Mouse (Mus musculus): Measurements from ENCODE around the gene Ovol2. TPM values are rescaled to one million over a fixed set of nuclear protein-coding genes. Genes with fewer than 3 reads are reported as not detected.

Gene Ovol2
- polyA plus RNA-seq, 1 experiment from 2014 or later = 0.24 TPM

- H3K27ac ChIP-seq (ENCODE audit: low read depth, low read length) = no peak overlapping the region
- H3K36me3 ChIP-seq (ENCODE audit: control insufficient read depth, insufficient read depth, low read length) = no peaks in the 10 kb centered on the region
- no peak overlapping the region for H3K9ac ChIP-seq (ENCODE audit: low read length)
- no peak overlapping the region for H3K4me2 ChIP-seq (ENCODE audit: low read depth, low read length, severe bottlenecking)
- peaks cover 55% of the 10 kb centered on the region for H3K27me3 ChIP-seq (ENCODE audit: control insufficient read depth, insufficient read depth, low read length)
- 4% methylated on average over 9 of the region's 9 CpGs for WGBS
- H3K4me1 ChIP-seq (replicated peaks; ENCODE audit: control insufficient read depth, insufficient read depth, low read length) = peaks cover 18% of the 10 kb centered on the region; the same call in 1 of the 2 replicates
- no peak for ATAC-seq (replicated peaks; ENCODE audit: low FRiP score)
- DNase-seq (ENCODE audit: low spot score) = no peak
- H3K4me3 ChIP-seq (ENCODE audit: low read depth, low read length) = 0 out of 2 replicates have a peak overlapping the region, but pooled peaks have one; percentile 10
- no peaks in the 10 kb centered on the region for H3K9me3 ChIP-seq (ENCODE audit: control insufficient read depth, low read length)
Measured at GRCm38 (mm10) chr2:144332486-144332885, 540 bp upstream of the Ovol2 start.

GRCm38 (mm10) chr2:144330960-144331371 is 980 bp downstream of the Ovol2 start:
- H3K9ac ChIP-seq (ENCODE audit: low read length) = peak overlapping the region; percentile 23; the same call in 1 of the 2 replicates
- H3K27me3 ChIP-seq (ENCODE audit: control insufficient read depth, insufficient read depth, low read length) = peaks cover 55% of the 10 kb centered on the region
- peak; percentile 68 for DNase-seq (ENCODE audit: low spot score)
- peak overlapping the region; percentile 38 for H3K4me3 ChIP-seq (ENCODE audit: low read depth, low read length)
- peaks cover 18% of the 10 kb centered on the region; the same call in 1 of the 2 replicates for H3K4me1 ChIP-seq (replicated peaks; ENCODE audit: control insufficient read depth, insufficient read depth, low read length)
- no peaks in the 10 kb centered on the region for H3K36me3 ChIP-seq (ENCODE audit: control insufficient read depth, insufficient read depth, low read length)
- no peak overlapping the region for H3K27ac ChIP-seq (ENCODE audit: low read depth, low read length)
- ATAC-seq (replicated peaks; ENCODE audit: low FRiP score) = peak; percentile 54
- WGBS = 1% methylated on average over 49 of the region's 50 CpGs
- H3K4me2 ChIP-seq (ENCODE audit: low read depth, low read length, severe bottlenecking) = peak overlapping the region; percentile 71
- H3K9me3 ChIP-seq (ENCODE audit: control insufficient read depth, low read length) = no peaks in the 10 kb centered on the region

GRCm38 (mm10) chr2:144330352-144330959 is 1.5 kb downstream of the Ovol2 start:
- Histone ChIP-seq H3K4me1 (replicated peaks; ENCODE audit: control insufficient read depth, insufficient read depth, low read length) (peaks cover 18% of the 10 kb centered on the region; the same call in 1 of the 2 replicates), H3K9me3 (ENCODE audit: control insufficient read depth, low read length) (no peaks in the 10 kb centered on the region), H3K4me3 (ENCODE audit: low read depth, low read length) (peak overlapping the region; percentile 38), H3K9ac (ENCODE audit: low read length) (no peak overlapping the region), H3K36me3 (ENCODE audit: control insufficient read depth, insufficient read depth, low read length) (no peaks in the 10 kb centered on the region), H3K27ac (ENCODE audit: low read depth, low read length) (no peak overlapping the region), H3K4me2 (ENCODE audit: low read depth, low read length, severe bottlenecking) (peak overlapping the region; percentile 71), H3K27me3 (ENCODE audit: control insufficient read depth, insufficient read depth, low read length) (peaks cover 55% of the 10 kb centered on the region)
- DNase-seq (ENCODE audit: low spot score) (peak; percentile 60), ATAC-seq (replicated peaks; ENCODE audit: low FRiP score) (peak; percentile 10; the same call in 1 of the 2 replicates)
- 1% methylated on average over 41 of the region's 41 CpGs for WGBS

GRCm38 (mm10) chr2:144329937-144330336 is 2.0 kb downstream of the Ovol2 start:
- ATAC-seq (replicated peaks; ENCODE audit: low FRiP score) (0 out of 2 replicates have a peak, but pooled peaks have one; percentile 34), DNase-seq (ENCODE audit: low spot score) (no peak)
- H3K9me3 ChIP-seq (ENCODE audit: control insufficient read depth, low read length) = no peaks in the 10 kb centered on the region
- 2% methylated on average over 10 of the region's 10 CpGs for WGBS
- H3K27me3 ChIP-seq (ENCODE audit: control insufficient read depth, insufficient read depth, low read length) = peaks cover 53% of the 10 kb centered on the region
- H3K36me3 ChIP-seq (ENCODE audit: control insufficient read depth, insufficient read depth, low read length) = no peaks in the 10 kb centered on the region
- H3K4me2 ChIP-seq (ENCODE audit: low read depth, low read length, severe bottlenecking) = no peak overlapping the region
- peaks cover 18% of the 10 kb centered on the region; the same call in 1 of the 2 replicates for H3K4me1 ChIP-seq (replicated peaks; ENCODE audit: control insufficient read depth, insufficient read depth, low read length)
- H3K4me3 ChIP-seq (ENCODE audit: low read depth, low read length) = no peak overlapping the region
- H3K27ac ChIP-seq (ENCODE audit: low read depth, low read length) = no peak overlapping the region
- H3K9ac ChIP-seq (ENCODE audit: low read length) = no peak overlapping the region

GRCm38 (mm10) chr2:144329451-144329850 is 2.5 kb downstream of the Ovol2 start:
- H3K4me2 ChIP-seq (ENCODE audit: low read depth, low read length, severe bottlenecking) = no peak overlapping the region
- no peak overlapping the region for H3K27ac ChIP-seq (ENCODE audit: low read depth, low read length)
- H3K4me3 ChIP-seq (ENCODE audit: low read depth, low read length) = no peak overlapping the region
- ATAC-seq (replicated peaks; ENCODE audit: low FRiP score) (no peak), DNase-seq (ENCODE audit: low spot score) (no peak)
- 2% methylated on average over 9 of the region's 10 CpGs for WGBS
- H3K27me3 ChIP-seq (ENCODE audit: control insufficient read depth, insufficient read depth, low read length) = peaks cover 52% of the 10 kb centered on the region
- no peaks in the 10 kb centered on the region for H3K9me3 ChIP-seq (ENCODE audit: control insufficient read depth, low read length)
- H3K36me3 ChIP-seq (ENCODE audit: control insufficient read depth, insufficient read depth, low read length) = no peaks in the 10 kb centered on the region
- H3K9ac ChIP-seq (ENCODE audit: low read length) = no peak overlapping the region
- H3K4me1 ChIP-seq (replicated peaks; ENCODE audit: control insufficient read depth, insufficient read depth, low read length) = peaks cover 18% of the 10 kb centered on the region; the same call in 1 of the 2 replicates

- Histone ChIP-seq H3K36me3 (ENCODE audit: control insufficient read depth, insufficient read depth, low read length) (no peaks in the 10 kb centered on the region), H3K9me3 (ENCODE audit: control insufficient read depth, low read length) (no peaks in the 10 kb centered on the region), H3K4me3 (ENCODE audit: low read depth, low read length) (no peak overlapping the region), H3K9ac (ENCODE audit: low read length) (no peak overlapping the region), H3K27ac (ENCODE audit: low read depth, low read length) (no peak overlapping the region), H3K27me3 (ENCODE audit: control insufficient read depth, insufficient read depth, low read length) (peaks cover 6% of the 10 kb centered on the region), H3K4me1 (replicated peaks; ENCODE audit: control insufficient read depth, insufficient read depth, low read length) (no peaks in the 10 kb centered on the region), H3K4me2 (ENCODE audit: low read depth, low read length, severe bottlenecking) (no peak overlapping the region)
- no peak for DNase-seq (ENCODE audit: low spot score)
- no peak for ATAC-seq (replicated peaks; ENCODE audit: low FRiP score)
- WGBS = 72% methylated on average over 3 of the region's 3 CpGs
Measured at GRCm38 (mm10) chr2:144324218-144324617, 7.7 kb downstream of the Ovol2 start.

- WGBS = 94% methylated on average over 2 of the region's 2 CpGs
- no peak overlapping the region for H3K4me3 ChIP-seq (ENCODE audit: low read depth, low read length)
- no peak for ATAC-seq (replicated peaks; ENCODE audit: low FRiP score)
- no peak overlapping the region for H3K4me2 ChIP-seq (ENCODE audit: low read depth, low read length, severe bottlenecking)
- no peak overlapping the region for H3K27ac ChIP-seq (ENCODE audit: low read depth, low read length)
- no peak for DNase-seq (ENCODE audit: low spot score)
- H3K36me3 ChIP-seq (ENCODE audit: control insufficient read depth, insufficient read depth, low read length) = no peaks in the 10 kb centered on the region
- H3K27me3 ChIP-seq (ENCODE audit: control insufficient read depth, insufficient read depth, low read length) = no peaks in the 10 kb centered on the region
- H3K4me1 ChIP-seq (replicated peaks; ENCODE audit: control insufficient read depth, insufficient read depth, low read length) = no peaks in the 10 kb centered on the region; the same call in 1 of the 2 replicates
- H3K9ac ChIP-seq (ENCODE audit: low read length) = no peak overlapping the region
- H3K9me3 ChIP-seq (ENCODE audit: control insufficient read depth, low read length) = no peaks in the 10 kb centered on the region
Measured at GRCm38 (mm10) chr2:144311372-144311771, 20.6 kb downstream of the Ovol2 start.

- Histone ChIP-seq H3K27me3 (ENCODE audit: control insufficient read depth, insufficient read depth, low read length) (no peaks in the 10 kb centered on the region), H3K4me1 (replicated peaks; ENCODE audit: control insufficient read depth, insufficient read depth, low read length) (no peaks in the 10 kb centered on the region; the same call in 1 of the 2 replicates), H3K36me3 (ENCODE audit: control insufficient read depth, insufficient read depth, low read length) (no peaks in the 10 kb centered on the region), H3K27ac (ENCODE audit: low read depth, low read length) (no peak overlapping the region), H3K9me3 (ENCODE audit: control insufficient read depth, low read length) (no peaks in the 10 kb centered on the region), H3K9ac (ENCODE audit: low read length) (no peak overlapping the region; the same call in 1 of the 2 replicates), H3K4me3 (ENCODE audit: low read depth, low read length) (no peak overlapping the region), H3K4me2 (ENCODE audit: low read depth, low read length, severe bottlenecking) (no peak overlapping the region)
- DNase-seq (ENCODE audit: low spot score) = no peak
- no peak for ATAC-seq (replicated peaks; ENCODE audit: low FRiP score)
- 19% methylated on average over 5 of the region's 5 CpGs for WGBS
Measured at GRCm38 (mm10) chr2:144310273-144310672, 21.7 kb downstream of the Ovol2 start.

- ATAC-seq (replicated peaks; ENCODE audit: low FRiP score) = no peak
- Histone ChIP-seq H3K4me3 (ENCODE audit: low read depth, low read length) (no peak overlapping the region), H3K27me3 (ENCODE audit: control insufficient read depth, insufficient read depth, low read length) (no peaks in the 10 kb centered on the region), H3K9ac (ENCODE audit: low read length) (no peak overlapping the region), H3K27ac (ENCODE audit: low read depth, low read length) (no peak overlapping the region), H3K4me1 (replicated peaks; ENCODE audit: control insufficient read depth, insufficient read depth, low read length) (no peaks in the 10 kb centered on the region; the same call in 1 of the 2 replicates), H3K9me3 (ENCODE audit: control insufficient read depth, low read length) (no peaks in the 10 kb centered on the region), H3K36me3 (ENCODE audit: control insufficient read depth, insufficient read depth, low read length) (no peaks in the 10 kb centered on the region), H3K4me2 (ENCODE audit: low read depth, low read length, severe bottlenecking) (no peak overlapping the region)
- WGBS = 57% methylated on average over 8 of the region's 8 CpGs
- no peak for DNase-seq (ENCODE audit: low spot score)
Measured at GRCm38 (mm10) chr2:144308561-144308960, 23.4 kb downstream of the Ovol2 start.

All from forebrain, embryonic 11.5 days (tissue).